Comparison of ENCODE assay signal across 13 mouse cellular contexts in the genomic region with DNA sequence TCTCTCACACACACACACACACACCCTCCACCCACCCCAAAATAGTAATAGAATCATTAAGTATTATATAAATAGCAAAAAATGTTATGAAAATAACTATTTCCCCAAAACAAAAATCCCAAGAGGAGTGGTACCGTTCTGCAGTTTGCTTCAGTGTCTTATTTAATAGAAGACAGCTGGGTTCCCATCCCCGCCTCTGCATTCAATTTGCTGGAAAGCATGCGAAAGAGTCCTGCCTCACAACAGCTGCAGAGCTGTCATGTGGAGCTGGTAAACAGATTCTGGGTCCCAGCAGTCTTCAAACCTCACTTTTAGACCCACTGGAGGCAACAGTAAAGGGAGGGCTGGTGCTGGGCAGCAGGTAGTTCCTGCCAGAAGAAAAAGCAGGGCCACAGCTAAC. TPM values are rescaled to one million over a fixed set of nuclear protein-coding genes. Genes with fewer than 3 reads are reported as not detected.
DNase-seq lines count a peak whose midpoint lies in the region; ATAC-seq lines count a peak whose summit lies in the region.
"Had no signal": no experiment of that assay in that cellular context is flagged by ENCODE, and none has a peak within 500 bp of the region (broad histone marks: within the 10 kb centered on the region; RNA-seq: fewer than 3 reads in every experiment).

No protein-coding gene starts in this region.

- H3K4me2 ChIP-seq in embryonic facial prominence, embryonic 14.5 days (ENCODE audit: low read depth, low read length), result no peak overlapping the region
- H3K4me2 ChIP-seq: hindbrain, embryonic 15.5 days; liver, embryonic 13.5 days had no signal

- 22% methylated on average over 3 of the region's 3 CpGs for WGBS in embryonic facial prominence, embryonic 14.5 days

- ATAC-seq in embryonic facial prominence, embryonic 14.5 days (ENCODE audit: low read depth), result peak; percentile 31
- ATAC-seq: forebrain, embryonic 16.5 days had no signal

- no peak overlapping the region for H3K4me3 ChIP-seq in embryonic facial prominence, embryonic 14.5 days (ENCODE audit: low read depth, low read length)
- H3K4me3 ChIP-seq: heart, embryonic 10.5 days; hindbrain, embryonic 15.5 days; liver, embryonic 13.5 days had no signal

- peak; percentile 96 for DNase-seq in heart, adult 11 months
- no peak for DNase-seq in heart, postnatal 14 days
- peak; percentile 44 for DNase-seq in layer of hippocampus, adult 11-12 months (ENCODE audit: low spot score)
- DNase-seq in layer of hippocampus, adult 9-10 months (ENCODE audit: low spot score), result no peak
- peak; percentile 31 for DNase-seq in adipocyte (ENCODE audit: low spot score)
- DNase-seq in embryonic facial prominence, embryonic 14.5 days (ENCODE audit: low spot score), result peak; percentile 93
- DNase-seq in cerebellum, postnatal 10 days, result no peak
- DNase-seq: cerebellum, adult 9-10 months; liver, embryonic 13.5 days; thymus, postnatal 25 days had no signal

- no peaks in the 10 kb centered on the region; the same call in 1 of the 2 replicates for H3K4me1 ChIP-seq in embryonic facial prominence, embryonic 14.5 days (ENCODE audit: control insufficient read depth, insufficient read depth, low read length)

- H3K36me3 ChIP-seq in embryonic facial prominence, embryonic 14.5 days (ENCODE audit: control insufficient read depth, insufficient read depth, low read length), result peaks cover 5% of the 10 kb centered on the region; the same call in 1 of the 2 replicates

- no peak overlapping the region for H3K9ac ChIP-seq in embryonic facial prominence, embryonic 14.5 days (ENCODE audit: low read depth, low read length)
- H3K9ac ChIP-seq: hindbrain, embryonic 15.5 days; liver, embryonic 13.5 days had no signal

- no peaks in the 10 kb centered on the region for H3K9me3 ChIP-seq in embryonic facial prominence, embryonic 14.5 days (ENCODE audit: control insufficient read depth, low read length)
- H3K9me3 ChIP-seq: heart, embryonic 10.5 days; hindbrain, embryonic 15.5 days; liver, embryonic 13.5 days had no signal

- H3K27ac ChIP-seq in embryonic facial prominence, embryonic 14.5 days (replicated peaks; ENCODE audit: low read depth, low read length), result peak overlapping the region; percentile 33
- H3K27ac ChIP-seq: heart, embryonic 10.5 days; hindbrain, embryonic 15.5 days; liver, embryonic 13.5 days had no signal

- intact Hi-C loops in heart, postnatal 14 days (cut with DNase I), result no loop called here

- no peaks in the 10 kb centered on the region for H3K27me3 ChIP-seq in embryonic facial prominence, embryonic 14.5 days (replicated peaks; ENCODE audit: control insufficient read depth, insufficient read depth, low read length)
- H3K27me3 ChIP-seq: hindbrain, embryonic 15.5 days; liver, embryonic 13.5 days had no signal

RNA-seq across cellular contexts. Expression of a gene that starts 35.3 kb away (rescaled TPM):
- total RNA-seq in heart, postnatal 14 days (2021), result 10 to 100 TPM; 36.8 to 44.0 TPM
- polyA plus RNA-seq in embryonic facial prominence, embryonic 14.5 days (2014; fragmentation: Nextera tagmentation; extraction: Ambion mirVana), result 30.1 and 30.2 TPM in 2 replicates

RNA-seq across cellular contexts. Expression of a gene that starts 41.0 kb away (rescaled TPM):
- total RNA-seq in heart, postnatal 14 days (2021), result 10 to 100 TPM; 41.2 to 41.7 TPM
- polyA plus RNA-seq in embryonic facial prominence, embryonic 14.5 days (2014; fragmentation: Nextera tagmentation; extraction: Ambion mirVana), result 7.0 and 7.8 TPM in 2 replicates

RNA-seq across cellular contexts. Expression of a gene that starts 54.1 kb away (rescaled TPM):
- 10 to 100 TPM; 21.5 to 22.8 TPM for total RNA-seq in heart, postnatal 14 days (2021)
- 19.5 and 20.1 TPM in 2 replicates for polyA plus RNA-seq in embryonic facial prominence, embryonic 14.5 days (2014; fragmentation: Nextera tagmentation; extraction: Ambion mirVana)

Comparison
In these comparisons a context has a peak if more than half of its experiments do, and no peak if none do; other contexts are left out.
1. DNase-seq: peak in heart, adult 11 months (single experiment), layer of hippocampus, adult 11-12 months (single experiment), adipocyte (single experiment) and embryonic facial prominence, embryonic 14.5 days (single experiment); none in heart, postnatal 14 days (0 of 2), layer of hippocampus, adult 9-10 months (single experiment) and cerebellum, postnatal 10 days (0 of 2).